Mouse (Mus musculus) gastrocnemius, postnatal 10 days (tissue): ENCODE data around the gene Foxo3. TPM values are rescaled to one million over a fixed set of nuclear protein-coding genes. Genes with fewer than 3 reads are reported as not detected.

Experiments
- DNase-seq: peaks from one replicate; pipeline ENCODE4 v3.0.0; 2021; ENCODE audit warnings: mixed read lengths
- total RNA-seq, 2 experiments: library from RNA; stranded (reverse); gene quantifications; 2 replicates each; pipeline ENCODE4 v1.2.3; 2021

Gene Foxo3
- total RNA-seq, 2 experiments from 2014 or later: 31.4 to 43.5 TPM

DNA sequence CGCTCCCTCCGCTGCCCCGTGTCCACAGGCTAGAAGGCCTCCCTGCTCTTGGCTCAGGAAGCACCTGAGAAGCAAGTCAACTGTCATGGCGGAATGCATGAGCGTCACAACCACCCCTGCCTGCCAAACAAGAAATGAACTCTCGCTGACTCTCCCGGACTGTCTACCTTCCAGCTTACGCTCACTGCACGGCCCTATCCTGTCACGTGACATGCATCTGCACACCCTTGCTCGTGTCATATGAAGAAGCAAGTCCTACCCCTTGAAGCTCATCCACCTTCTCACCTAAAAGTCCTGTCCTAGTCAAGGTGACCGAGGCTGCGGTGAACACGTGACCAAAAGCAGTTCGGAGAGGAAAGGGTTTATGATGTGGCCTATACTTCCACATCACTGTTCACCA lies 50.4 kb downstream of the Foxo3 start:
- no peak for DNase-seq

DNA sequence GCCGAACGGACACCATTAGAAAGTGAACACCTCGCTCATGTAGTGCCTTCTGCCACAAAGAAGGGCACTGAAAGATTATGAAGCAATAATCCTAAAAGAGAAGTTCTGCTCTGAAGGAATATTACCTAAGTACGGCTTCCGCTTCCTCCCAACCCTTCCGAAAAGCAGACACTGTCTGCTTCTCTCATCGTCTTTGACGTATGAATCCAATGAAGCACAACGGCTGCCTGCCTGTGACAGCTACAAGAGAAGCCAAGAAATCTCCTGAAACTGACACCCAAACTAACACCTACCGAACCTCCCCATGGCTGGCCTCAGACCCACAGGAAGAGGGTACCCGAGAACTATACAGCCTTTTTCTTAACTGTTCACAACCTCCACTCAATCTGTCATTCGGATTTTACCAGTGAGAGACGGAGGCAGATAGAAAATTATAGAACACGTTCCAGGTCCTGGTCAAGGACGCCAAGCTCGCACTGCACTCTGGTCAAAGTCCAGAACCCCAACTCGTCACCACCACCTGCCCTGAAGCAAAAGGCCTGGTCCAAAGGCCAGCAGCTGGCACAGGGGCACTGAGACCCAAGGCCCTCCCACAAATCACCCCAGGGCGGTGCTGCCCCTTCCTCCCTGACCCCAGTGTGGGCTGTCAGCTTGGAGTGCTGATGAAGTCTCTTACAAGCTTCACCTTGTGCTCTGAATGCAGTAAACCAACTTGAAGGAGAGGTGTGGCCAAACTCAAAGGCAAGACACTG lies 51.2 kb downstream of the Foxo3 start:
- no peak for DNase-seq

DNA sequence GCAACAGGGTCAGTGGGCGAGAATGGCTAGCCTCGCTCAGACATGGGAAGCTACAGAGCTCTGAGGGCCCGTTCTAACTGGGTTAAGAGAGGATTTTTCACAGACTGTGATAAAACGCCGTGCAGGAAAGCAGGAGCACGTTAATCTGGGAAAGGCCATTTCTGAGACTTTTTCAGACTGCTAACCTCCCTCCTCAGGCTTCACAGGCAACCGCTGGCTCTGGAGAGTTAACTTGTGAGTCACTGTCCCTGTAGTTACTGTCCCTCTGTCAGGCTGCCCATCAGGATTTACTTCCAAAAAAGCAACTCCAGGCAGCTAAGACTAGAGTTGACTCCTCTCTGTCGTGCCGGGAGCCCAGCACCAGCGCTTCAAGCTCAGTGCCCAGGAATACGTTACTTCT lies 54.6 kb downstream of the Foxo3 start:
- DNase-seq: no peak

DNA sequence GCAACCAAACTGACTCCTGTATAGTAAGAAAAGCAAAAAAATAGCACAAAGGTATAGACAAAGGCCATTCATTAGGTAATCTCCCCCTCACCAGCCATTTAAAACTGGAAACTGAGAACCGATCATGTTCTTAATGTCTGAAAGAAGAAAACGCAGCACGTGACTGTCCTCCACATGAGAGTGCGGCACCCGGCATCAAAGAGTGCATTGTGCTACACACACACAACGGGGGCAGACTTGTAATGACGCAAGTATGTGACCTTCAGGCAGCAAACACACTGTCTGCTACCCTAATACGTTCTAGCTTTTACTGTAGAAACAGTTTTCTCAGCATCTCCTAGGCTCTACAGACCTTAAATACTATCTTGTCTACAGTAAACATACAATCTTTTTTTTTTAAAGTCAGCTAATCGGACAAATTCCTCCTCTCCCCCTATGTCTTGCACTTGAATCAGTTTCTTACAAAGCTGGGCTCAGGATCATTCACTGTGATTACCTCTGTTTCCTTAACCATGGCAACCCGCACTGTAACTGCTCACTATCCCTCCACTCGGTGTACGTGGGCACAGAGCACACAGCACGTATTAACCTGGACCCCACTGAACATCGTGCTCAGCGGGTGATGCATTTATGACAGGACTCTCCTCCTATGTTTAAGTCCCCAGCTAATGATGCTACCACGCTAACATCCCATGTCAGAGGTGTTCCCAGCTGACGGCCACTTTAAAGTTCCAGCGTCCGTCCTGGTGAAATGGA lies 55.2 kb downstream of the Foxo3 start:
- DNase-seq: no peak

- DNase-seq: no peak
Observed at GRCm38 (mm10) chr10:42220418-42220952, 56.1 kb downstream of the Foxo3 start.

GRCm38 (mm10) chr10:42211407-42211806 lies 65.1 kb downstream of the Foxo3 start:
- DNase-seq: no peak

DNA sequence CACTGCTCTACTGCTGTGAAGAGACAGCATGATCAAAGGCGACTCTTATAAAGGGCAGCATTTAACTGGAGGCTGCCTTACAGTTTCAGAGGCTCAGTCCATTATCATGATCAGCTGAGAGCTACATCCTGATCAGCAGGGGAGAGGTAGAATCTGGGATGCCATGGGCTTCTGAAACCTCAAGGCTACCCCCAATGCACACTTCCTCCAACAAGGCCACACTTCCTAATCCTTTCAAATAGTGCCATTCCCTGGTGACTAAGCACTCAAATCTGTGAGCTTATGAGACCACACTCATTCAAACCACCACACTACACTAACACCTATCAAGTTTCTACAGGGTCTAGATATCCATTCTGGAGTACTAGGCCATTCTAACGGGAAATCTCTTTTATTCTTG lies 65.9 kb downstream of the Foxo3 start:
- DNase-seq: no peak

DNA sequence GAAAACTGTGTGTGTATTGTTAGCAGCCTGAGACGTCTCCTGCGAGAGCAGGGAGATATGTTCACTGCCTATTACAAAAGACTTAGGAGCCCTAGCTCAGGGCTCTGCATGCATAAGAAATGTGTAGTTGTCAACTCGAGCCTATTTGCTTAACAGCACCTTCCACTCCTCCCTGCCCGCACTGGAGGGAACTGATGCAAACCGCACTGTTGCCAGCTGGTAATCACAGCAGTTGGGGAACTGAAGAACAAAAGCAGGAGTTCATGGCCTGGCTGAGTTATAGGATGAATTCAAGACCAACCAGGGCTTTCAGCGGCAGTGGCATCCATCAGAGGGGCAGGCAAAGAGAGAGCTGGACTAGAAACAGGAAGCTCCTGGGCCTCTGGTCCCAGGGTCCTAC lies 66.7 kb downstream of the Foxo3 start:
- DNase-seq: no peak

GRCm38 (mm10) chr10:42207612-42208011 lies 68.9 kb downstream of the Foxo3 start:
- no peak for DNase-seq

- DNase-seq: peak; percentile 37
Observed at GRCm38 (mm10) chr10:42204768-42205412, 71.7 kb downstream of the Foxo3 start.

DNA sequence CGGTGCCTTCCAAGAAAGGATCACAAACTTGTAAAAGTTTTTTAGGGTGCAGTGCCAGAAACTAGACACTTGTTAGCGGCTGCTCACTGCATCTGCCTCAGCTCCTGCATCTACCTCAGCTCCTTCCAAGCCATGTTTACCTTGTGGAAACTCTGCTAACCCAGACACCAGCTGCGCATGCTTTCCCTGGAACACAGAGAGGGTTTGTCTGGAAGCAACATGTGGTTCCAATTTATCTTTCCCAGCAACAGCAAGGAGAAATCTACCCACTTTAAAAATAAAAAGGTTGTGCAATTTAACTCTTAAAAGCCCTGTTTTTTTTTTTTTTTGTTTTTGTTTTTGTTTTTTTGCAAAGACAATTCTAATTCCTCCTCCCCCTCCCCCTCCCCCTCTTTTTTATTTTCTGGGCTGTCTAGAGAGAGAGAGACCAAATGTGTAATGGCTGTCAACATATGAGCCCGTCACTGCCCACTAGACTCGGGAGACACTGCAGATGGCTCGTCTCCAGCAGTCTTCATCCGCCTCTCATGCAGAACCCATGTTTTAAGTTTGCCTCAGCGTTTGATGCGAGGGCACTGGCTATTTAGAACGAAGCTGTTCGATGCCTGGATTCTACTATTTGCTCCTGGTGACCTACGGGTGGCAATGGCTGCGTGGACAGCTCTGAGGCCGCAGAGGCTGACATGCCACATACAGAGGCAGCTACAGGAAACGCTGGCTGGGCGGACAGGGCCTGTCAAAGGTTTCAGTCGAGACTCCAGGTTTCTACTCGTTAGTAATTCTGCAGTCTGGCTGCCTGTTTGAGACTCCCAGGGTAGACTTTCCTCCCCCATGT lies 73.0 kb downstream of the Foxo3 start:
- no peak for DNase-seq

DNA sequence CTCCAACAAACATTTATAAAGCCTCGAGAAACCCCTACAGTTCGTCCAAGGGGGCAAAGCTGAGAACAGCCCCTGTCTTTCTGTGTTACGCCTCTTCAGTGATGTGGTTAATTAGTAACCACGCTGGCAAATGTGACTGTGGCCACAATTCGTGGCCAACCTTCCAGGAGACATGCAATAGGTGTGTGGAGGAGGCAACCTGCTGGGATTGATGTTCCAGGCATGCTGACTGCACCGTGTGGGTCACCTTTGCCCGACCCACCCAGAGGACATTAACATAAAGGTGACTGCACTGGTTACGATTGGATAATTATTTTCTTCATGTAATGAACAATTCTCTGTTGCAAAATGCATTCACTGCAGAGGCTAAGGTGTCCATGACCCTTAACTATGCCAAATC lies 74.0 kb downstream of the Foxo3 start:
- no peak for DNase-seq

GRCm38 (mm10) chr10:42199472-42199871 lies 77.1 kb downstream of the Foxo3 start:
- no peak for DNase-seq

GRCm38 (mm10) chr10:42198682-42199081 lies 77.9 kb downstream of the Foxo3 start:
- DNase-seq: no peak

- no peak for DNase-seq
Observed at GRCm38 (mm10) chr10:42194784-42195183, 81.8 kb downstream of the Foxo3 start.

DNA sequence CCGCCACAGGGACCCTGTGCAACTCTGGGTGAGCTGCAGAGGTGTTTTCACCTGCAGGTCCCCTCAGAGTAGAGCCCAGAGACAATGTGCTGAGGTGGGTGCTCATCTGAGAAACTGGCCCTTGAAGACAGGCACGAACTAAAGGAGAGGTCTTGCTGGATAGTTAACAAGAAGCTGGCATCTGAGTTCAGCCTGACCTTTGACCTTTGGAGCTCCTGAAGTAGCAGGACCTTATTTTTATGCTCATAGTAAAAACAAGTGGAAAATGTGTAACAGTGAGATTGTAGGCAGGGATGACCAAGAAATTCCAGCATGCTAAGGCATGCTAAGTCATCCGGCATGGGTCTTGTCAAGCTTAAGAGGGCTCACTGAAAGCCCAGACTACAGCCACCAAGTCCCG lies 82.6 kb downstream of the Foxo3 start:
- DNase-seq: no peak

DNA sequence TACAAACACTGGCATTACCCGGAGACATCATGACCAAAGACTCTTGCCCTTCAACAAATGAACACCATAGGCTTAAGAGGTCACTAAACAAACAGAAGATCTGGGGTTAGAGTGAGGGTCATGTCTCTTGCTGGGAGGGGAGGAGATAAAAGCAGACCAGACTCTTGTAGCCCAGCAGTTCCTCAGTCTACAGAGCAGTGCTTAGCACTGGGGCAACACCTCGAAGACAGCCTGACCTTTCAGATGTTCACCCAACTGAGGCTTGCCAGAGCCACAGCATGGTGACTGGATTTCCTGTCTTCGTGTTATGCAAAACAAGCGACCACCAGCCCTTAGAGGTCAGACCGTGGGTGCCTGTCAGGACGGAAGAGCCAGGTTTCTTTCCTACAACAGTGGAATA lies 83.6 kb downstream of the Foxo3 start:
- DNase-seq: no peak

DNA sequence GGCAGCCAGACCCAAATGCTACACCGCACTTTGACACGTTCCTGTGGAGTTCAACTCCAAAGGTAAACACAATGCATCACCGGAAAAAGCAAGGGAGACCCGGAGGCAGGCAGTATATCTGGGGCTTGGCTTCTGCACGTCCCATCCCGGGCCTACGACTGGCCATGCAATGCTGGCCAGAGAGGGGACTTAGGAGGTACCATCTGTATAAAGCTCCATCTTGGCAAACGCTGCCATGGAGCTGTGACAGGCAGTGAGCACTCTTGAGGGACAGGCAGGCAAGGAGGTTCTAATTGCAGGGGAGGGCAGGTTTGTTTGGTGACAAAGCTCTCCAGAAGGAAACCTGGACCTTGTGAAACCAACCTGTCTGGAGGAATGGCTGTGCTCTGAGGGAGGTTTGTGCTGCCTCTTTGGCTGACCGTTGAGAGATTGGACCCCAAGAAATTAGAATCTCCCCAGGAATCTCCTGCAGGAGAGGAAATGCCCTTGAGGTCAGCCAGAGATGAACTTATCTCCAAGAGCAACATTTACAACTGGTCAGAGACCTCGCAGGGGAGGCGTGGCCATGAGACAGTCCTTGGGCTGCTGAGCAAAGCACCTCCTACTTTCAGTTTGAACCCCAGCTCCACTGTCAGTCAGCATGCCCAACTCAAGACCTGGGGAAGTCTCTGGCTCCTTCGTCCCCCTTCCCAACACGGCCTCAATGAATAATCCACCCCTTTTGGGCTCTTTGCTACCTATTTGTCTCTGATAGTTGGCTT lies 86.7 kb downstream of the Foxo3 start:
- DNase-seq: no peak

GRCm38 (mm10) chr10:42189037-42189436 lies 87.5 kb downstream of the Foxo3 start:
- DNase-seq: no peak

- DNase-seq: no peak
Observed at GRCm38 (mm10) chr10:42188091-42188490, 88.5 kb downstream of the Foxo3 start.

- DNase-seq: no peak
Observed at GRCm38 (mm10) chr10:42186941-42187401, 89.6 kb downstream of the Foxo3 start.
